9 mouse cellular contexts compared by ENCODE assay signal in genomic region chr13:60242447-60243109, GRCm38 (mm10).
DNase-seq lines count a peak whose midpoint lies in the region; ATAC-seq and TF ChIP-seq lines count a peak whose summit lies in the region.
"Had no signal": no experiment of that assay in that cellular context is flagged by ENCODE, and none has a peak within 500 bp of the region (broad histone marks: within the 10 kb centered on the region; RNA-seq: fewer than 3 reads in every experiment).

No protein-coding gene starts in this region.

- no peak for DNase-seq in heart, adult 9 months (ENCODE audit: low spot score in 2 of 2)
- DNase-seq in adipocyte (ENCODE audit: low spot score): peak; percentile 83
- DNase-seq in gastrocnemius, adult 8-10 months (ENCODE audit: low spot score in 2 of 2): peak; percentile 33 to 41
- DNase-seq in limb, embryonic 11.5 days (ENCODE audit: low spot score): peak; percentile 70
- no peak for DNase-seq in frontal cortex, postnatal 36 days (ENCODE audit: low spot score in 2 of 2)
- no peak for DNase-seq in right cerebral cortex, postnatal 14 days
- DNase-seq in left cerebral cortex, adult 2 months (ENCODE audit: extremely low spot score in 1 of 2, low spot score in 2 of 2): no peak

- WGBS in heart, embryonic 11.5 days (ENCODE audit: insufficient replicate concordance): 39% methylated on average over 8 of the region's 8 CpGs
- WGBS in limb, embryonic 11.5 days: 25% methylated on average over 8 of the region's 8 CpGs

- peak; percentile 18; the same call in 1 of the 2 replicates for ATAC-seq in heart, embryonic 11.5 days (replicated peaks; ENCODE audit: insufficient number of reproducible peaks, low FRiP score, low TSS enrichment)
- peak; percentile 67 for ATAC-seq in limb, embryonic 11.5 days (ENCODE audit: insufficient number of reproducible peaks, low FRiP score, low TSS enrichment, low read depth)

- no peaks in the 10 kb centered on the region for H3K27me3 ChIP-seq in heart, embryonic 11.5 days (ENCODE audit: control insufficient read depth, insufficient read depth, low read length)
- H3K27me3 ChIP-seq in limb, embryonic 11.5 days (ENCODE audit: control insufficient read depth, insufficient read depth, low read length): no peaks in the 10 kb centered on the region

- no peaks in the 10 kb centered on the region for H3K9me3 ChIP-seq in heart, embryonic 11.5 days (replicated peaks; ENCODE audit: control insufficient read depth, low read length)
- H3K9me3 ChIP-seq in limb, embryonic 11.5 days (ENCODE audit: control insufficient read depth, low read length): no peaks in the 10 kb centered on the region

- H3K27ac ChIP-seq in heart, embryonic 11.5 days (ENCODE audit: low read depth, low read length): peak overlapping the region; percentile 8; the same call in 1 of the 2 replicates
- peak overlapping the region; percentile 90 for H3K27ac ChIP-seq in limb, embryonic 11.5 days (replicated peaks; ENCODE audit: low read depth, low read length)
- H3K27ac ChIP-seq in left cerebral cortex, adult 2 months: no peak overlapping the region

- H3K36me3 ChIP-seq in heart, embryonic 11.5 days (ENCODE audit: control insufficient read depth, insufficient read depth, low read length): no peaks in the 10 kb centered on the region
- no peaks in the 10 kb centered on the region for H3K36me3 ChIP-seq in limb, embryonic 11.5 days (ENCODE audit: control insufficient read depth, insufficient read depth, low read length)
- H3K36me3 ChIP-seq: G1E had no signal

- no peak overlapping the region for H3K4me3 ChIP-seq in heart, embryonic 11.5 days (ENCODE audit: low read depth, low read length)
- H3K4me3 ChIP-seq in limb, embryonic 11.5 days (ENCODE audit: low read depth, low read length): no peak overlapping the region
- no peak overlapping the region for H3K4me3 ChIP-seq in left cerebral cortex, adult 2 months

- intact Hi-C loops in left cerebral cortex, adult 2 months (cut with DNase I): no loop called here

- TF ChIP-seq CTCF in left cerebral cortex, adult 2 months (IDR thresholded peaks at IDR 0.05): no peak

- no peak overlapping the region for H3K9ac ChIP-seq in heart, embryonic 11.5 days (ENCODE audit: low read depth, low read length)
- H3K9ac ChIP-seq in limb, embryonic 11.5 days (ENCODE audit: low read length): no peak overlapping the region; the same call in 1 of the 2 replicates

- no peak overlapping the region for H3K4me2 ChIP-seq in heart, embryonic 11.5 days
- H3K4me2 ChIP-seq in limb, embryonic 11.5 days (ENCODE audit: low read depth, severe bottlenecking): peak overlapping the region; percentile 10; the same call in 1 of the 2 replicates

- H3K4me1 ChIP-seq in heart, embryonic 11.5 days (ENCODE audit: control insufficient read depth, insufficient read depth, low read length): peaks cover 4% of the 10 kb centered on the region; the same call in 1 of the 2 replicates
- peaks cover 15% of the 10 kb centered on the region for H3K4me1 ChIP-seq in limb, embryonic 11.5 days (ENCODE audit: control insufficient read depth, insufficient read depth, low read length)

Comparison
In these comparisons a context has a peak if more than half of its experiments do, and no peak if none do; other contexts are left out.
1. DNase-seq: peak in adipocyte (single experiment), gastrocnemius, adult 8-10 months (2 of 2) and limb, embryonic 11.5 days (single experiment); none in heart, adult 9 months (0 of 2), frontal cortex, postnatal 36 days (0 of 2), right cerebral cortex, postnatal 14 days (single experiment) and left cerebral cortex, adult 2 months (0 of 2).